Mouse (Mus musculus) left cerebral cortex, adult 6 months (tissue): Measurements from ENCODE around the gene Alb. TPM values are rescaled to one million over a fixed set of nuclear protein-coding genes. Genes with fewer than 3 reads are reported as not detected.

Experiments
- long read RNA-seq, 2 experiments: library from polyadenylated mRNA; unstranded; transcript quantifications; one replicate each; pipeline ENCODE4 v2.0.0; 2019 to 2020
- polyA plus RNA-seq: library from polyadenylated mRNA; unstranded; fragments of <200 nt; fragmentation: Nextera tagmentation; gene quantifications from 2 replicates; pipeline ENCODE4 v1.2.3, GENCODE M21; 2021

Alb gene
- not detected in 2 replicates for polyA plus RNA-seq
- long read RNA-seq, experiment 1, partial matches to known transcripts, result 0 of 1 reads
- long read RNA-seq, experiment 1, other reads (novel, unspliced or antisense), result 1 of 1 reads
- long read RNA-seq, experiment 2, result 0 reads

GRCm38 (mm10) chr5:90460619-90461018, at the start of gene Alb:
TSS of gene Alb (plus strand) at chr5:90460897.

GRCm38 (mm10) chr5:90490518-90490917, 29.8 kb downstream of the Alb start, which contains the start of gene Afp:
TSS of gene Afp (plus strand) at chr5:90490737.

GRCm38 (mm10) chr5:90518356-90519100, 57.8 kb downstream of the Alb start, which contains the start of gene Afm:
TSS of gene Afm (plus strand) at chr5:90518932.

Other genes starting within 250 kb of the Alb start
- gene Cox18, start 236.9 kb upstream of the Alb start, polyA plus RNA-seq, result 30.7 and 32.8 TPM in 2 replicates
- gene Ankrd17, start 94.3 kb upstream of the Alb start, polyA plus RNA-seq, result 12.0 and 18.2 TPM in 2 replicates
- 0.56 and 0.64 TPM in 2 replicates for gene Gm9958, start 93.7 kb upstream of the Alb start, polyA plus RNA-seq
- gene Afp, start 29.8 kb downstream of the Alb start, polyA plus RNA-seq, result 0.21 TPM in 1 of 2 replicates, not detected in the other
- gene Afm, start 58.0 kb downstream of the Alb start, polyA plus RNA-seq, result not detected in 2 replicates
- gene 5830473C10Rik, start 100.2 kb downstream of the Alb start, polyA plus RNA-seq, result not detected in 2 replicates
- 0.43 and 0.61 TPM in 2 replicates for gene Rassf6, start 179.8 kb downstream of the Alb start, polyA plus RNA-seq